Mouse (Mus musculus) kidney, embryonic 16.5 days (tissue): ENCODE measurements around the gene Ptger1. TPM values are rescaled to one million over a fixed set of nuclear protein-coding genes. Genes with fewer than 3 reads are reported as not detected.

ENCODE experiments used
- polyA plus RNA-seq: library from polyadenylated mRNA; unstranded; fragments of >200 nt; fragmentation: Nextera tagmentation; extraction: Ambion mirVana; gene quantifications from 2 replicates; pipeline ENCODE4 v1.2.1, GENCODE M21; 2015

Gene Ptger1
- polyA plus RNA-seq, 1 experiment from 2014 or later: 4.0 TPM

Other genes with a start within 250 kb of the Ptger1 start
- 104 and 112 TPM in 2 replicates for gene Scoc, start 208.3 kb upstream of the Ptger1 start, polyA plus RNA-seq
- gene Olfr370, start 130.9 kb upstream of the Ptger1 start, polyA plus RNA-seq: not detected in 2 replicates
- gene Ndufb7, start 100.0 kb upstream of the Ptger1 start, polyA plus RNA-seq: 356 and 362 TPM in 2 replicates
- gene Tecr, start 58.7 kb upstream of the Ptger1 start, polyA plus RNA-seq: 631 and 669 TPM in 2 replicates
- gene Dnajb1, start 58.5 kb upstream of the Ptger1 start, polyA plus RNA-seq: 67.5 and 68.0 TPM in 2 replicates
- 227 and 237 TPM in 2 replicates for gene Gipc1, start 14.0 kb upstream of the Ptger1 start, polyA plus RNA-seq
- gene Pkn1, start 32.5 kb downstream of the Ptger1 start, polyA plus RNA-seq: 31.3 and 33.6 TPM in 2 replicates
- gene Ddx39, start 48.5 kb downstream of the Ptger1 start, polyA plus RNA-seq: 197 and 211 TPM in 2 replicates
- 40.7 and 42.5 TPM in 2 replicates for gene Adgre5, start 74.6 kb downstream of the Ptger1 start, polyA plus RNA-seq
- 17.8 and 19.6 TPM in 2 replicates for gene Adgrl1, start 233.4 kb downstream of the Ptger1 start, polyA plus RNA-seq